Comparison of ENCODE assay signal across 9 mouse cellular contexts in the genomic region with DNA sequence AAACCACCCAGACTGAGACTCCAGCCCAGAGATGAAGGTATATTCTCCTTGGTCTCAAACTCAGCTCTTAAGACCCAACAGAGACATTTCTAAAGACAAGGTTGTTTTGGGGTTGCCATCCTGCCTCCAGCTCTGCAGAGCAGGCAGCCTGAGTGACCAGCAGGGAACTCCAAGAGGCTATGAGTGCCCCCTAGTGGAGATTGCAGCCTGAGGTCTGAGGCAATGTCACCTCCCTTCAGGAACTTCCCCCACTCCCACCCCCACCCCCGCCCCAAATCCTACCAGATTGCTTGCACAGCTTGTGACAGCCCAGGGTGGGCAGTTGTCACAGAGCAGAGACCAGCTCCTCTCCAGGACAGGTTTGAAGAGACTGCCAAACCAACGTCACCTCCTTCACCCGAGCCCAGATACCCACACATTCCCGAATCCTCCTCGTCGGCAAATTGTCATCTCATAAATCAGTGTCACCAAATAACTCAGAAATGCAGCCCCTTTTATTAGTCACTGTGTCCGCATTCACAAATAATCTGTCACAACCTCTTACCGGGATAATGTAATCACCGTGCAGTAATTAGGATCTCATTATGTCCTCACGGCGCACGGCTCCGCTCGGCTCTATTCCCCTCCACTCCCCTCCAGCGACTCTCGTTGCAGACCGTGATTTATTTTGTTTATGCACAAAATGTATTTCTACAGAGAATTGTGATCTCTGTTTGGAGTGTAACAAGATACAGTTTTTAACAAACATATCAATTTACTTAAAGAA. TPM values are rescaled to one million over a fixed set of nuclear protein-coding genes. Genes with fewer than 3 reads are reported as not detected.
DNase-seq lines count a peak whose midpoint lies in the region; ATAC-seq and TF ChIP-seq lines count a peak whose summit lies in the region.
"Had no signal": no experiment of that assay in that cellular context is flagged by ENCODE, and none has a peak within 500 bp of the region (broad histone marks: within the 10 kb centered on the region; RNA-seq: fewer than 3 reads in every experiment).

No protein-coding gene starts in this region.

- DNase-seq in midbrain, embryonic 11.5 days (ENCODE audit: low spot score, missing footprints) = peak; percentile 86
- DNase-seq in brain, embryonic 14.5 days (ENCODE audit: low read depth) = peak; percentile 64
- DNase-seq in layer of hippocampus, adult 8-10 months (ENCODE audit: low spot score in 2 of 2) = peak; percentile 9 to 24
- peak; percentile 32 for DNase-seq in retina, postnatal 7 days (ENCODE audit: low read depth, low spot score)
- no peak for DNase-seq in gastrocnemius, postnatal 25 days

- ATAC-seq in midbrain, embryonic 11.5 days (ENCODE audit: low FRiP score) = no peak
- ATAC-seq in midbrain, embryonic 15.5 days (replicated peaks) = no peak
- no peak for ATAC-seq in erythroid progenitor cell, adult 5-6 weeks (replicated peaks; ENCODE audit: low FRiP score, poor library complexity, severe bottlenecking)

- H3K27me3 ChIP-seq in midbrain, embryonic 11.5 days (ENCODE audit: control insufficient read depth, insufficient read depth, low read length) = no peaks in the 10 kb centered on the region
- no peaks in the 10 kb centered on the region for H3K27me3 ChIP-seq in midbrain, embryonic 15.5 days (replicated peaks)
- H3K27me3 ChIP-seq: embryonic facial prominence, embryonic 13.5 days had no signal

- peak; percentile 65 for TF ChIP-seq CTCF in brain, embryonic 14.5 days (IDR thresholded peaks at IDR 0.05; ENCODE audit: borderline replicate concordance, extremely low read depth, insufficient read depth, insufficient read length)
- TF ChIP-seq CTCF in embryonic fibroblast, embryonic 13.5 days (IDR thresholded peaks at IDR 0.05; ENCODE audit: borderline replicate concordance, insufficient read depth, low read length) = 0 out of 2 replicates have a peak, but pooled peaks have one; percentile 5

- no peaks in the 10 kb centered on the region for H3K9me3 ChIP-seq in midbrain, embryonic 11.5 days (ENCODE audit: control insufficient read depth, low read length)
- H3K9me3 ChIP-seq in midbrain, embryonic 15.5 days = no peaks in the 10 kb centered on the region
- H3K9me3 ChIP-seq: embryonic facial prominence, embryonic 13.5 days had no signal

- TF ChIP-seq POLR2A in brain, embryonic 14.5 days (IDR thresholded peaks at IDR 0.05; ENCODE audit: borderline replicate concordance, extremely low read depth, insufficient read depth, insufficient read length, poor library complexity, severe bottlenecking) = no peak
- TF ChIP-seq POLR2A in embryonic fibroblast, embryonic 13.5 days (IDR thresholded peaks at IDR 0.05; ENCODE audit: low read depth, low read length) = no peak

- 81% methylated on average over 17 of the region's 17 CpGs for WGBS in midbrain, embryonic 11.5 days
- 49% methylated on average over 17 of the region's 17 CpGs for WGBS in midbrain, embryonic 15.5 days

- no peak overlapping the region for H3K9ac ChIP-seq in midbrain, embryonic 11.5 days (ENCODE audit: low read length)
- H3K9ac ChIP-seq in midbrain, embryonic 15.5 days = no peak overlapping the region
- H3K9ac ChIP-seq: embryonic facial prominence, embryonic 13.5 days had no signal

- no peak overlapping the region for H3K4me3 ChIP-seq in midbrain, embryonic 11.5 days (ENCODE audit: low read depth, low read length)
- H3K4me3 ChIP-seq in midbrain, embryonic 15.5 days = no peak overlapping the region
- no peak overlapping the region for H3K4me3 ChIP-seq in embryonic fibroblast, embryonic 13.5 days (ENCODE audit: insufficient read depth, low read length)
- H3K4me3 ChIP-seq: embryonic facial prominence, embryonic 13.5 days had no signal

- H3K4me1 ChIP-seq in midbrain, embryonic 11.5 days (ENCODE audit: control insufficient read depth, insufficient read depth, low read length) = no peaks in the 10 kb centered on the region
- 0 out of 2 replicates have a peak, but pooled peaks cover 4% of the 10 kb centered on the region for H3K4me1 ChIP-seq in midbrain, embryonic 15.5 days
- no peaks in the 10 kb centered on the region for H3K4me1 ChIP-seq in embryonic fibroblast, embryonic 13.5 days (ENCODE audit: control insufficient read depth, insufficient read depth, low read length)

- no peak overlapping the region for H3K27ac ChIP-seq in midbrain, embryonic 11.5 days (ENCODE audit: low read depth, low read length)
- H3K27ac ChIP-seq in midbrain, embryonic 15.5 days = no peak overlapping the region
- H3K27ac ChIP-seq in embryonic fibroblast, embryonic 13.5 days (ENCODE audit: insufficient read depth, low read length) = no peak overlapping the region
- H3K27ac ChIP-seq: embryonic facial prominence, embryonic 13.5 days had no signal

- no peaks in the 10 kb centered on the region for H3K36me3 ChIP-seq in midbrain, embryonic 11.5 days (ENCODE audit: control insufficient read depth, insufficient read depth, low read length)
- H3K36me3 ChIP-seq in midbrain, embryonic 15.5 days (replicated peaks) = no peaks in the 10 kb centered on the region
- H3K36me3 ChIP-seq: embryonic facial prominence, embryonic 13.5 days had no signal

- H3K4me2 ChIP-seq in midbrain, embryonic 11.5 days = no peak overlapping the region
- H3K4me2 ChIP-seq in midbrain, embryonic 15.5 days = no peak overlapping the region
- H3K4me2 ChIP-seq: embryonic facial prominence, embryonic 13.5 days had no signal

RNA-seq across cellular contexts. Expression of a gene that starts 18.1 kb away (rescaled TPM):
- polyA plus RNA-seq in midbrain, embryonic 11.5 days (2014; fragmentation: Nextera tagmentation; extraction: Ambion mirVana) = not detected in 2 replicates
- not detected in 2 replicates for polyA plus RNA-seq in midbrain, embryonic 15.5 days (2015; fragmentation: Nextera tagmentation; extraction: Ambion mirVana)
- not detected in 2 replicates for polyA plus RNA-seq in brain, embryonic 14.5 days (2012; rRNA removed)
- polyA plus RNA-seq in embryonic fibroblast, embryonic 13.5 days (2011; ENCODE audit: insufficient read length, low read depth, missing spikeins) = not detected in 2 replicates
- not detected for total RNA-seq in layer of hippocampus, adult 8-10 months (2022)
- not detected in 2 replicates for total RNA-seq in erythroid progenitor cell, adult 5-6 weeks (2015; ENCODE audit: low replicate concordance)
- total RNA-seq in erythroid progenitor cell, adult 5-6 weeks (2017; ENCODE audit: low replicate concordance) = not detected in 2 replicates
- total RNA-seq in gastrocnemius, postnatal 25 days (2021) = not detected
- polyA plus RNA-seq: embryonic facial prominence, embryonic 13.5 days had no signal
